Mouse (Mus musculus) midbrain, embryonic 11.5 days (tissue): ENCODE measurements around the gene D930048N14Rik. TPM values are rescaled to one million over a fixed set of nuclear protein-coding genes. Genes with fewer than 3 reads are reported as not detected.
"Not testable (repeated sequence)": the region's sequence is repeated elsewhere in the genome, so short reads cannot be mapped to it uniquely, and the experiment has no call there.

Source experiments
- ATAC-seq: fragments of 200-750 bp; cut with Nextera tagmentation; 2 replicates; pipeline ENCODE4 v1.8.0; 2017; ENCODE audit warnings: moderate TSS enrichment, moderate library complexity; ENCODE audit not compliant: low FRiP score
- DNase-seq: peaks from one replicate; pipeline ENCODE4 v3.0.0; 2015; ENCODE audit warnings: low spot score; ENCODE audit errors: missing footprints
- H3K27ac ChIP-seq: fragments of 300-500 bp; sonication (generic); 2 replicates; pipeline ENCODE4 v1.5.1; 2014; ENCODE audit warnings: low read depth, low read length
- H3K27me3 ChIP-seq: fragments of 300-500 bp; sonication (generic); 2 replicates; pipeline ENCODE4 v1.6.1; 2014; ENCODE audit warnings: mild to moderate bottlenecking, low read length, moderate library complexity, mixed read lengths; ENCODE audit not compliant: control insufficient read depth, insufficient read depth
- H3K36me3 ChIP-seq: fragments of 300-500 bp; sonication (generic); 2 replicates; pipeline ENCODE4 v1.6.1; 2014; ENCODE audit warnings: mild to moderate bottlenecking, low read length, moderate library complexity, mixed read lengths; ENCODE audit not compliant: control insufficient read depth, insufficient read depth
- H3K4me1 ChIP-seq: fragments of 300-500 bp; sonication (generic); 2 replicates; pipeline ENCODE4 v1.6.1; 2014; ENCODE audit warnings: low read length; ENCODE audit not compliant: control insufficient read depth, insufficient read depth
- H3K4me2 ChIP-seq: fragments of 300-500 bp; sonication (generic); 2 replicates; pipeline ENCODE4 v1.6.1; 2014; ENCODE audit warnings: mild to moderate bottlenecking, moderate library complexity
- H3K4me3 ChIP-seq: fragments of 300-500 bp; sonication (generic); 2 replicates; pipeline ENCODE4 v1.5.1; 2014; ENCODE audit warnings: low read depth, low read length
- H3K9ac ChIP-seq: fragments of 300-500 bp; sonication (generic); 2 replicates; pipeline ENCODE4 v1.6.1; 2014; ENCODE audit warnings: low read length
- H3K9me3 ChIP-seq: fragments of 300-500 bp; sonication (generic); 2 replicates; pipeline ENCODE4 v1.6.1; 2016; ENCODE audit warnings: low read length; ENCODE audit not compliant: control insufficient read depth
- WGBS: fragments of 180-500 bp; shearing (Covaris S2); extraction: QIAGEN DNeasy Blood & Tissue Kit; methylation state at CpG from one replicate; pipeline ENCODE4 v1.1.7; 2014; 5-methylcytosine and 5-hydroxymethylcytosine counted together
- polyA plus RNA-seq: library from polyadenylated mRNA; unstranded; fragments of >200 nt; fragmentation: Nextera tagmentation; extraction: Ambion mirVana; gene quantifications from 2 replicates; pipeline ENCODE4 v1.2.1, GENCODE M21; 2014

Gene D930048N14Rik
- polyA plus RNA-seq, 1 experiment from 2014 or later = 0.18 TPM

DNA sequence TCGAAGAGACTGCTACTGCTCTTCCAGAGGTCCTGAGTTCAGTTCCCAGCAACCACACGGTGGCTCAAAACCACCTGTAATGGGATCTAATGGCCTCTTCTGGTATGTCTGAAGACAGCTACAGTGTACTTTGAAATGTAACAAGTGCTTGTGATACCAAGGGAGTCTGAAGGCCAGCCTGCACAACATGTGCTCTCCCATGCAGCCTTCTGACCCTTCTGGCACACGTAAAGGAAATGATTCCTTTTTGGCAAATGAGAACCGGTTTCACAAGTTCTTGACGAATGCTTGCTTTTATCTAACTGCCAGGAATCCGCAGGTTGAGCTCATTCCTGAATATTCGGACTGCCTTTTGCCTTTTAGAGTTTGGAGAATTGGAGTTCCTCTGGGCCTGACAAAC, 35.6 kb upstream of the D930048N14Rik start:
- Histone ChIP-seq H3K27ac (no peak overlapping the region), H3K36me3 (no peaks in the 10 kb centered on the region), H3K4me1 (peaks cover 9% of the 10 kb centered on the region), H3K27me3 (no peaks in the 10 kb centered on the region), H3K9ac (peak overlapping the region; percentile 63), H3K4me2 (peak overlapping the region; percentile 41), H3K9me3 (no peaks in the 10 kb centered on the region), H3K4me3 (peak overlapping the region; percentile 14; the same call in 1 of the 2 replicates)
- no peak for DNase-seq
- ATAC-seq = no peak
- 54% methylated on average over 7 of the region's 7 CpGs for WGBS

DNA sequence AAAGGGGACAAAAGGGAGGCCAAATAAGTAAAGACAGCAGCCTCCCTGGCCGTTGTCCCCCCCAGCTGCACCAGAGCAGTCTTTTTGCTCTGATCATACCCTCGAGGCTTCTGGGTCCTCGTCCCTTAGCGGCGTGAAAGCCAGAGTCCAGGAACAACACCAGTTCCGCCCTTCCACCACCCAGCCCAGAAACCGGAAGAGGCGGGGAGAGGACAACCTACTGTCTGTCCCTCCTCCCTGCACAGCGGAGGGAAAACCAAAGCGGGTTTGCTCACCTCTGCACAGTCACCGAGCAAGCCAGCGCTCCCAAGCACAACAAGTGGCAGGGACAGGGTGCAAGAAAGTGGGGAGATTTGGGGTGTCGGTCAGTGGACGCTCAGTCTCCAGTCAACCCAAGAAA, 35.2 kb upstream of the D930048N14Rik start:
- H3K4me3 ChIP-seq = peak overlapping the region; percentile 14; the same call in 1 of the 2 replicates
- WGBS = 3% methylated on average over 14 of the region's 14 CpGs
- DNase-seq (peak; percentile 92), ATAC-seq (no peak; the same call in 1 of the 2 replicates)
- H3K4me2 ChIP-seq = peak overlapping the region; percentile 41
- peaks cover 13% of the 10 kb centered on the region for H3K4me1 ChIP-seq
- no peaks in the 10 kb centered on the region for H3K27me3 ChIP-seq
- H3K9me3 ChIP-seq = no peaks in the 10 kb centered on the region
- peak overlapping the region; percentile 63 for H3K9ac ChIP-seq
- H3K27ac ChIP-seq = no peak overlapping the region
- H3K36me3 ChIP-seq = no peaks in the 10 kb centered on the region

DNA sequence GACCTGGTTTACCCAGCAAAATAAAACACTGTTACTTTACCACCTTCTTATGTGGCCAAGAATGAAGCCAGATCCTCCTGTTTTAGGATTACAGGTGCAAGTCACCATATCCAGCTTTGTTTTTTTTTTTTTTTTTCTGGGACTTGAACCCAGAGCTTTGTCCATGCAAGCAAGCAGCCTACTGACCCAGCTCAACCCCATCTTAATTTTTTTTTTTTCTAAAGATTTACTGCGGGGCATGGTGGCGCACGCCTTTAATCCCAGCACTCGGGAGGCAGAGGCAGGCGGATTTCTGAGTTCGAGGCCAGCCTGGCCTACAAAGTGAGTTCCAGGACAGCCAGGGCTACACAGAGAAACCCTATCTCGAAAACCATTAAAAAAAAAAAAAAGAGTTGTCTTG, 34.6 kb upstream of the D930048N14Rik start:
- not testable (repeated sequence) for H3K9me3 ChIP-seq, H3K4me3 ChIP-seq, H3K27me3 ChIP-seq, H3K27ac ChIP-seq, DNase-seq, H3K36me3 ChIP-seq, ATAC-seq
- H3K4me1 ChIP-seq = peaks cover 16% of the 10 kb centered on the region
- WGBS = 94% methylated on average over 7 of the region's 7 CpGs
- peak overlapping the region; percentile 41; the same call in 1 of the 2 replicates for H3K4me2 ChIP-seq
- peak overlapping the region; percentile 63; the same call in 1 of the 2 replicates for H3K9ac ChIP-seq

DNA sequence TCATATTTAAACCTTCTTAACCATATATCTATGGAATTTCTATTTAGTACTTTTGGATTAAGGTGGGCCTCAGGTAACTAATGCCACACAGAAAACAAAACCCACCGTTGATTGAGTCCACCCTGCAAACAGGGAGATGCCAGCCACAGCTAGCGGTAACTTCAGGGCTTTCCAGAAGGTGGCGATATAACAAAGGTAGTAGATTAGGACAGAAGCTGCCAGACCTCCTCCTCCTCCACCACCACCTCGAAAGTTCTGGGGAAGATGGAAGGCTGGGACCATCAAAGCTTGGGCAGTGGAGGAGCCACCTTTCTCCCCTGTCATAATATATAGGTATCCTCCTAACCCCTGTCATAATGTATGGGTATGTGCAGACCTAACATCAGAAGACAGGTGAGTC, 33.1 kb upstream of the D930048N14Rik start:
- no peak for ATAC-seq
- H3K4me1 ChIP-seq = peaks cover 16% of the 10 kb centered on the region
- no peaks in the 10 kb centered on the region for H3K9me3 ChIP-seq
- H3K27ac ChIP-seq = no peak overlapping the region
- no peak overlapping the region for H3K9ac ChIP-seq
- H3K27me3 ChIP-seq = no peaks in the 10 kb centered on the region
- WGBS = 7% methylated on average over 4 of the region's 4 CpGs
- no peak overlapping the region for H3K4me3 ChIP-seq
- DNase-seq = peak; percentile 92
- peaks cover 7% of the 10 kb centered on the region for H3K36me3 ChIP-seq
- H3K4me2 ChIP-seq = no peak overlapping the region

DNA sequence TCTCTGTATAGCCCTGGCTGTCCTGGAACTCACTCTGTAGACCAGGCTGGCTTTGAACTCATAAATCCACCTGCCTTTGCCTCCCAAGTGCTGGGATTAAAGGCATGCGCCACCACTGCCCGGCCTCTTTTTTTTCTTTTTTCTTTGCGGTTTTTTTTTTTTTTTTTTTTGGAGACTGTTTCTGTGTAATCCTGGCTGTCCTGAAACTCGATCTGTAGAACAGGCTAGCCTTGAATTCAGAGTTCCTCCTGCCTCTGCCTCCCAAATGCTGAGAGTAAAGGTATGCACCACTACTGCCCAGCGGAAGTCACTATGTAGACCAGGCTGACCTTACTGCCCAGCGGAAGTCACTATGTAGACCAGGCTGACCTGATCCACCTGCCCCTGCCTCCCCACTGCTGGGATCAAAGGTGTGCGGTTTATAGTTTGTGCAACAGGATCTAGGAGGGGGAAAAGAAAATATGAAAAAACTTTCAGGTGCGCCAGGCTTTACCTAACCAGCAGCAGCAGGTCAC, 31.8 kb upstream of the D930048N14Rik start:
- peak; percentile 60; the same call in 1 of the 2 replicates for ATAC-seq
- H3K9ac ChIP-seq = peak overlapping the region; percentile 30; the same call in 1 of the 2 replicates
- WGBS = 54% methylated on average over 8 of the region's 8 CpGs

DNA sequence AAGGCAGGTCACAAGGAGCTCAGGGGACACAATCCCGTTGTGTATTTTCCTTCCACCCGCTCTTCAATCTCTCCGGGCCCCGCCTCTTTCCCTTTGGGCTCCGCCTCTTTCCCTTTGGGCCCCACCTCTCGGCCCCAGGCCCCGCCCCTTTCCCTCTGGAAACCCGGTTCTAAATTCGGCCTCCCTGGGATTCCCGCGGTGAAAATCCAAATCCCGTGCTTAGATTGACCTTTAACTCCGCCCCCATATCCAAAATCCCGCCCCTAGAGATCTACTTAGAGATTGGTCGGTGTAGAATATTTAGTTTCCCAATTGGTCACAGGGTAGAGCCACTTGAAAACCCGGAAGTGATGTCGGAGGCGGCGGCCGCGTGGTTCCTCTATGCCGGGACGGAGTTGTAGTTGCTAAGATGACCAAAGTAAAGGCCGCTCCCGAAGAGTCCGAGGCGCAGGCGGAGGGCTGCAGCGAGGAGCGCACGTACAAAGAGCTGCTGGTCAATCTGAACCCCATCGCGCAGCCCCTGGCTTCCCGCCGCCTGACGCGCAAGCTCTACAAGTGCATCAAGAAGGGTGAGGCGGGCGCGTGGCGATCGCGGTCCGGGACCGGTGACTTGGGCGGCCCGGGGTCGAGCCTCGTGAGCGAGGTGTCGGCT, 31.2 kb upstream of the D930048N14Rik start, which contains the start of gene Nhp2:
Nhp2 (plus strand) TSS at position 327 of the 652 bp plus-strand sequence.
- H3K4me3 ChIP-seq = peak within 1 kb of the TSS; percentile 74
- ATAC-seq (peak; percentile 95), DNase-seq (peak; percentile 99)
- H3K36me3 ChIP-seq = peaks cover 21% of the 10 kb centered on the region
- H3K9ac ChIP-seq = peak within 1 kb of the TSS; percentile 80
- H3K4me1 ChIP-seq = peaks cover 16% of the 10 kb centered on the region
- no peaks in the 10 kb centered on the region for H3K27me3 ChIP-seq
- H3K9me3 ChIP-seq = no peaks in the 10 kb centered on the region
- H3K27ac ChIP-seq = no peak within 1 kb of the TSS
- under 1% methylated on average over 51 of the region's 51 CpGs for WGBS
- peak within 1 kb of the TSS; percentile 58 for H3K4me2 ChIP-seq

More for the DNA sequence above, 31.8 kb upstream of the D930048N14Rik start:
- no peaks in the 10 kb centered on the region for H3K27me3 ChIP-seq
- no peak overlapping the region for H3K27ac ChIP-seq
- H3K9me3 ChIP-seq = no peaks in the 10 kb centered on the region
- peaks cover 16% of the 10 kb centered on the region for H3K4me1 ChIP-seq
- H3K4me2 ChIP-seq = peak overlapping the region; percentile 58
- peaks cover 18% of the 10 kb centered on the region for H3K36me3 ChIP-seq
- peak overlapping the region; percentile 74 for H3K4me3 ChIP-seq
- no peak for DNase-seq

DNA sequence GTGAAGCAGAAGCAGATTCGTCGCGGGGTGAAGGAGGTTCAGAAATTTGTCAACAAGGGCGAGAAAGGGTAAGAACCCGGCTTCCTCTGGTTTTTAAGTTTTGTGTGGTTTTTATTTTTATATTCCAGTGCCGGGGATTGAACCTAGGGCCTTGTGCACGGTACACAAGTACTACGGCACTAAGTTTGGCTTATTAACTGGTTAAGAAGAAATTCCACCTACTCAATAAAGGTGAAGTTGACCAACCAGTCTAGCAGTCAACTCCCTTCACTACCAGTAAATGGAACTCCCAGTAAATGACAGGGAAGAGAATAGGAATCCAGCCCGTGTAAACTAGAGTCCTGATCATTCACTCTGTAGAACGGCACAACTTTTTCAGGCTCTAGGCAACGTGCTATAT, 30.7 kb upstream of the D930048N14Rik start:
- 2% methylated on average over 11 of the region's 11 CpGs for WGBS
- H3K9me3 ChIP-seq = no peaks in the 10 kb centered on the region
- ATAC-seq = no peak
- H3K4me1 ChIP-seq = peaks cover 16% of the 10 kb centered on the region
- H3K4me3 ChIP-seq = peak overlapping the region; percentile 74
- peaks cover 21% of the 10 kb centered on the region for H3K36me3 ChIP-seq
- H3K9ac ChIP-seq = peak overlapping the region; percentile 80
- no peak overlapping the region for H3K27ac ChIP-seq
- H3K4me2 ChIP-seq = peak overlapping the region; percentile 58
- no peak for DNase-seq
- no peaks in the 10 kb centered on the region for H3K27me3 ChIP-seq

DNA sequence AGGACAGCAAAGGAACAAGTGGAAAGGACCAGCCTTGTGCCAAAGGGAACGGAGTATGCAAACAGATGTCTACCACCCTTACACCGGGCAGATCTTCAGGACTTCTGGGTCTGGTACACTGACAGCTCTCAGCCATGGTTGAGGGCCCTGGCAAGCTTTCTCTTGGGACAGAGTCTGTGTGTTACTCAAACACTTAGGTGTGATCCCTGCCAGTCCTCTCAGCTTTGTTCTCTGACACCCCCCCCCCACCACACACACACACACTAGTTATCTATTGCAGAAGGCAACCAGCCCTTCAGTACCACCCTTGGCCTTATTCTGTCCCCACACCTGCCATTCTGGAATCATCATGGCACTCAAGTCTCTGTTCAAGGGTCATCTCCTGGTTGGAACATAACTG, 29.0 kb upstream of the D930048N14Rik start:
- Histone ChIP-seq H3K36me3 (peaks cover 24% of the 10 kb centered on the region), H3K9me3 (no peaks in the 10 kb centered on the region), H3K27ac (no peak overlapping the region), H3K4me1 (peaks cover 10% of the 10 kb centered on the region), H3K4me2 (no peak overlapping the region), H3K4me3 (no peak overlapping the region), H3K27me3 (no peaks in the 10 kb centered on the region), H3K9ac (no peak overlapping the region)
- DNase-seq = no peak
- no peak for ATAC-seq
- 92% methylated on average over 2 of the region's 2 CpGs for WGBS

DNA sequence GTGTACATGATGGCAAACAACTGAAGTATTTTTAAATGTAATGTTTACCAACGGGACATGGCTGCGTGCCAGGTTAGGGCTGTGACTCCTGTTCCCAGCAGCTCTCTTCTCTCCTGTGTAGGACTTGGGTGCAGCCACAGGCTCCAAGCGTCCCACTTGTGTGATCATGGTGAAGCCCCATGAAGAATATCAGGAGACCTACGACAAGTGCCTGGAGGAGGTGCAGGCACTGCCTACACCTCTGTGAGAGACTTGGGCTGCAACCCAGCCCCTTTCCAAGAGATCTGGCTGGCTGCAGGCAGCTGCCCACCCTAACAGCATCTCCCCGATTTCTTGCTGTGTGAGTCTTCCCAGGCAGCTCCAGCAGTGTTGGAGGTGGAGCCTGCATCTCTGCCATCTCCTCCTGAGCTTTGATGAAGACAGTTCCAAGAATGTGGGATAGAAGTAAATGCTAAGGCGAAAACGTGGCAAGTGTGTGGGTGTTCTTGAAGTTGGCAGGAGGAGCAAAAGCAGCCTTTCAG, 27.7 kb upstream of the D930048N14Rik start:
- Histone ChIP-seq H3K9ac (no peak overlapping the region), H3K36me3 (peaks cover 28% of the 10 kb centered on the region), H3K27ac (no peak overlapping the region), H3K4me1 (peaks cover 10% of the 10 kb centered on the region), H3K9me3 (no peaks in the 10 kb centered on the region), H3K27me3 (no peaks in the 10 kb centered on the region), H3K4me3 (no peak overlapping the region), H3K4me2 (no peak overlapping the region)
- WGBS = 94% methylated on average over 7 of the region's 7 CpGs
- DNase-seq (no peak), ATAC-seq (no peak)
